Mouse (Mus musculus) heart, postnatal 4 days (tissue): ENCODE measurements around the gene Fgfr2. TPM values are rescaled to one million over a fixed set of nuclear protein-coding genes. Genes with fewer than 3 reads are reported as not detected.
A peak's percentile ranks its signal among the peaks of the same experiment; 100 is the strongest.

Experiments used
- DNase-seq: peaks from one replicate; pipeline ENCODE4 v3.0.0; 2021
- total RNA-seq, 2 experiments: library from RNA; stranded (reverse); gene quantifications; 2 replicates each; pipeline ENCODE4 v1.2.3; 2021

The Fgfr2 gene
- 10 to 100 TPM; 10.2 to 10.6 TPM for total RNA-seq

DNA sequence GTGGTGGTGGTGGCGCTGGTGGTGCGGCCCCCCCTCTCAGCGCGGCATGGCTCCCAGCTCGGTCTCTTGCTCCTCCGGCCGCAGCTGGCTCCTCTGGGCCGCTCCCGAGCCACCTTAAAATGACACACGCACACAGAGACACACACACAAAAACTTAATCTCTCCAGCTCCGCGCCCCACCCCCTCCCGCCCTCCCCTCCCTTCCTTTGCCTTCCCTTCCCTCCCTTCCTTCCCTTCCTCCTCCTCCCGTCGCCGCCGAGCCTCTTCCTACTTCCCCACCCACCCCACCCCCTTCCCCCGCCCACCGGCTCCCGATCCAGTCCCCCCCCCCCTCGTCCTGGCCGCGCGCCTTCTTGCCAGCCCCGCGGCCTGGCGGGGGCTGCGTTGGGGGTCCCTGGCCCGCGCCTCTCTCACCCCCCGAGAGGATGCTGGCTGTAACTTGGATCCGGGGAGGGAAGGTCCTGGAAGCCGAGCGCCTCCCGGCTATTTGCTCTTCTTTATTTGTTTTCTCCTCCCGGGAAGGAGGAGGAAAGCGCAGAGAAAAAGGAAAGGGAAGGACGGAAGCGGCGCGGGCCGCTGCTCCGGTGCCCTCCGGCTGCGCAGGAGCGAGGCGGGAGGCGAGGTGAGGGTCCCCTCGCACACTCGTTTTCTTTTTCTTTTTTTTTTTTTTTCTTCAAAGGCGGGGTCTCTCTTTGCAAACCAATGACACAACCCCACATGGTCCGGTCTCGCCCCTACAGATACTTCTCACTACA lies at the start of gene Fgfr2:
Fgfr2 (minus strand) TSS at position 107 of the 755 bp plus-strand sequence.
- peak; percentile 72 for DNase-seq

- peak; percentile 78 for DNase-seq
These were observed 48.4 kb upstream of the Fgfr2 start for GRCm38 (mm10) chr7:133171403-133172032.

GRCm38 (mm10) chr7:133168928-133169327 lies 45.8 kb upstream of the Fgfr2 start:
- DNase-seq, result no peak

GRCm38 (mm10) chr7:133167903-133168302 lies 44.8 kb upstream of the Fgfr2 start:
- DNase-seq, result no peak

DNA sequence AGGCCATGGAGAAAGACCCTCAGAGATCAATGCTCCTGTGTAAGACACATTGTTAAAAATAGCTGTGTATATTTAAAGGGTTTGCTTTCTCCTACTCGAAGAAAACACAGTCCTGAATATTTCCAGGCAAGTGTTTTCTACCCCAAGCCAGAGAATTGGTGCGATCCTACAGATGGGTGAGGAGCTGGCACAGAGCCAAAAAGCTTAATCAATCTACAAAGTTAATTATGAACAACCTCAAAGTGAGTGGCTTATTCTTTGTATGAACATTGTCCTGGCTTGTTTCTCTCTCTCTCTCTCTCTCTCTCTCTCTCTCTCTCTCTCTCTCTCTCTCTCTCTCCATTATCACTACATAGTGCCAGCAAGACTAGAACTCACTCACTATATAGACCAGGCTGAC lies 41.6 kb upstream of the Fgfr2 start:
- DNase-seq, result no peak

DNA sequence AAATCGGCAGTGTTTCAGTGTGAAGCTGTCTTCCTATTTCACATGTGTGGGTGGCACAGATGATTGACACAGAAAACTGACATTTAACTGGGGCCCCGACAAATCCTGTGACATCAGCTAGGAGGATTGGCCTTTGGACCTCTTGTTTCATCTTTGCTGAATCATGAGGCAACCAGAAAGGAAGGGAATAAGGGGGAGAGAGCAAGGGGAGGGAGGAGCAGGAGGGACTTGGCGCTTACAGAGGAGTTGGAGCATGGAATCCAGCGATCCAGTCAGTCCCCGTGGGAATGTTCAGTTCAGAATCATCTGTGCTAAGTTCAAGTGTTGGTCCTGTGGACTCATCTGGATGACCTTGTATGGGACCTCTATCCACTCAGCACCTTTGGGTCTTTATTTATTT lies 39.9 kb upstream of the Fgfr2 start:
- peak; percentile 14 for DNase-seq

- no peak for DNase-seq
These were observed 39.0 kb upstream of the Fgfr2 start for GRCm38 (mm10) chr7:133162131-133162530.

DNA sequence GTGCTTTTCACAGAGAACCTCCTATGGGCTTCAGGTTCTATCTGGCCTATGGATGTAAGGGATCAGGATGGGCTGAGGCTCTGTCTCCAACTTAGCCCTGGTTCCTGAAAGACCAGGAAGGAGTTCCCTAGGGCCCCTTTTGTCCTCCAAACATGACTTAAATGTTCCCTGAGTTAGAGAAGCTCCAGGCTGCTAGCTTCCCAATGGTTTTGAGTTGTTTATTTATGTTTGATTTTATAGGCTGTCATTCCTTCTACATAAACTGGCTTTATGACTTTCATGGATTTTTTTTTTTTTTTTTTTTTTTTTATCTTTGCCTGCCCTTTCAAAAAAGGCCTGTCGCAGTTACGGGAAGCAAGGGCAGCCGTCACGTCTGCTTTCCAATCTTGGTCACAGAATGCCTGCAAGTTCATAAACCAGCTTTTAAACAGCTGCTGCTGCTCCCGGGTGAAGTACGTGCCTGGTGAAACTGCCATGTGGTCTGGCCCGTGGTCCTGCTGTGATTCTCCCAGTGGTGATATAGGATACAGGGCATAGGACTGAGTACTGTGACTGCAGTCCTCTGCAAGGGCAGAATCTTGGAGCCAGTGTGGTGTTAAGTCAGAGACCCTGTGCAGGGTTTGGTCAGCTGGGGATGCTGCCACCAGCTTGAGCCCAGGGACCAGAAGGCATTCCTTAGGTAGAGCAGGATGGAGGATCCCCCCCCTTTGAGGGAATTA lies 38.4 kb upstream of the Fgfr2 start:
- no peak for DNase-seq

GRCm38 (mm10) chr7:133159519-133159918 lies 36.4 kb upstream of the Fgfr2 start:
- no peak for DNase-seq

DNA sequence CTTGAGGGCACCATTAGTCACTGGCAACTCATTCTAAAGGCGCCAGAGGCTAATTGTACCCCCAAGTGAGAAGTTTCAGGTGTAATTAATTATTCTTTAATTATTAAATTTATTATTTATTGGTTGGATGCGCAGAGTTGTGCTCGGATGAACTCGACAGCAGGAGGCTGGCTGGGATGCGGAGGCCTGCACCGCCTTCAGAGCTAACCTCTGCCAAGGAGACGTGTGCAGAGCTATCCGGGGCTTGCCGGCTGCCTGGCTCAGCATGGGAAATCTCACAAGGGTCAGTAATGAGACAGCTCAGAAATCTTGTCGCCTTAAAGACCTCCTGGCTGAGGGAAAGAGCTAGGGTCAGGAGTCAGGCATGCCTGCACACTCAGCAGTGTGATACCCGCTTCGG lies 32.5 kb upstream of the Fgfr2 start:
- no peak for DNase-seq

- no peak for DNase-seq
These were observed 31.7 kb upstream of the Fgfr2 start for GRCm38 (mm10) chr7:133154846-133155245.

DNA sequence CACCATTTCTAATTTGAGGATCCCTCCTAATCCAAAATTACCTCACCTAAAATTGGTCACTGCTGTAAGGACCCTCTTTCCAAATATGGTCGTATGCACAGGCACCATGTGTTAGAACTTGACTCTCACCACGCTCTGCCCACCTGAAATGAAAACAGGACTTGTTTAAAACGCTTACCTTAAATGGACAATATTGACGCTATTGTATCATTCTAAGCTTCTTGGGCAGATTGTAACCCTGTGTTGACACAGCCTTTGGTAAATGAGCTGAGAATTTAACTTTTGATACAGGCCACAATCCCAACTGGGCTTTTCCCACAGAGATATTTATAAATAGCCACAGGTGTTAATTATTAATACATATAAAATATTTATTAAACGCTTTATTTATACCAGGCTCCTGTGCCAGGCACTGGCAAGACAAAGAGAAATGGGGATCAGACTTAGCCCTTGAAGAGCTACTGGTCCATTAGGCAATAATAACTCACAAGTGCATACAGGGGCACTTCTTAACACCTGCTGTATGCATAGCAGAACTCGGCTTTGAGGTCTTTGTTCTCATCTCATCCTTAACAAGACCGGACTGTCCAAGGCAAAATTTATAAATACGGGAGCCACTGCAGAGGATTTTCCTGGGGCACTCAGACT lies 16.7 kb upstream of the Fgfr2 start:
- DNase-seq, result no peak

- no peak for DNase-seq
These were observed 10.4 kb upstream of the Fgfr2 start for GRCm38 (mm10) chr7:133133552-133133951.

DNA sequence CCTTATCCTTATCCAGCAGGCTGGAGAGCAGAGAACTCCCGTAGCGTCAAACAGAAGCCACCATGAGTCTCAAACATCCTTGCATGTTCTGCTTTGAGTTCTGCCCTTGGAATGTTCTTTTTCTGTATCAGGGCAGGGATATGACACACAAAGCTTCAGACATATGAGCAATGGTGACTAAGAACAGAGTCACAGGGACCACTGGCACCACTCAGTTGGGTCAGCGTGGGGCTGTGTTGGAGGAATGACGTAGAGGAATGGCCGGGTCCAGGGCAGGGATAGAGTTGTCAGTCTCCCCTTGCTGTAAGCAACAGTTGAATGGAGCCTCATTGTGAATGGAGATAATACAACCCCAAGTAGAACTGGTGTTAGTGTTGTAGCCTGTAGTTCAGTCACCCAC lies 9.6 kb upstream of the Fgfr2 start:
- no peak for DNase-seq

DNA sequence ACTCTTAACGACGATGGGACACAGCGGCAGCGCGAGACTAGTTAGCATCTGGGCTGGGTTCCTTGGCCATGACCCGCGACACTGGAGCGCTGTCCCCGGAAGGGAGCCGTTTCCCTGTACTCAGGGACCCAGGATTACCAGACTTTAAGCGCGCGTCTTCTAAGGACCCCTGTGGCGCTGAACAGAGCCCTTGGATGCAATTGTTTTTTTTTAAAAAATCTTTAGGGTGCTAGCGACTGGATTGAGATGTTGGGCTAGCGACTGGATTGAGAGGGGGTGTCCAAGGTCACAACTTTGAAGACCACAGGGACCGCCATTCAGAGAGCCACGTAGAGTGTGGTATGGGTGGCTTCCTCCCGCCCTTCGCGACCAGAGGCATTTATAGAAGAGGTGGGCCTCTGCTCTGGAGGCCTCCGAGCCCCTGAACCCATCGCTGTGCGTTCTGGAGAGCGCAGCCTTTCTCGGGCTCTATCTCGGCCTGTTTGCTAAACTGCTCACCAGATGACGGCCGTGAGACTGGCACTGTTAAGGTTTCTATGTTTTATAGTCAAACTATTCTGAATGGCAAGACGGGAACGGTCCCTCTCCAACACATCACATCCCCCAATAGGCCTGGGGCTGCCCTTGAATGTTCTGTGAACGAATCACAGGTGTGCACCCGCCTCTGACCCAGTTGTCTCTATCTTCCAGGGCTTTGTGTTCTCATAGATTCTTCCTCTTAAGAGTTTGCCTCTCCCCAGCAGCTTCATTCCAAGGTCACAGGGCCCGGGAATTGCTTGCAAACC lies 1.7 kb upstream of the Fgfr2 start:
- DNase-seq, result no peak

- peak; percentile 93 for DNase-seq
These were observed 1.0 kb upstream of the Fgfr2 start, which contains the start of gene Ctbp2 for GRCm38 (mm10) chr7:133123999-133124700. Gene Ctbp2, minus strand, starts transcription at chr7:133124354.

- peak; percentile 72 for DNase-seq
These were observed 539 bp downstream of the Fgfr2 start for GRCm38 (mm10) chr7:133122379-133123243.

- DNase-seq, result peak; percentile 52
These were observed 1.3 kb downstream of the Fgfr2 start for GRCm38 (mm10) chr7:133121661-133122378.

DNA sequence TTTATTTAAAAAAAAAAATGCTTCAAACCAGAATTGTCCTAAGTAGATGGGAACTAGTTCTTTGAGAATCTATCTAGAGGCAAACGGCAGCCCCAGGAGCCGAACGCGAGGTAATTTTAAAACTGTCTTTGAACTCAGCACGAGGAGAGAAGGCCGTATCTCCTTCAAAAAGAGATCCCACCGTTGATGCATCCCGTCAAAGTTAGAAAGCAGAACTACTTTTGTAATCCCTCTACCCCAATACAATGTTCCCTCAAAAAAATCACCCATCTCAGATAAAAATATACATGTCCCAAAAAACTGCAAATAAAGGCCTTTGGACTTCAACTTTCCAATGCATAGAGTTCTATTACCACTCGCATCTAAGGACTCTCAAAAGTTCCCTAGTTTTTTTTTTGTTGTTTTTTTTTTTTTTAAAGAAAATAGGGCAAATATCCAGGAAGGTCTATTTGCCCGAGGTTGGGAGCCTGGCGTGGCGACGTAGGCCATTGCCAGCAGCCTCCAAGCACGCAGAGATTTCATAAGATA lies 2.0 kb downstream of the Fgfr2 start:
- DNase-seq, result no peak
